Mouse (Mus musculus): ENCODE measurements around the gene Smchd1.
A peak's percentile ranks its signal among the peaks of the same experiment; 100 is the strongest.

DNA sequence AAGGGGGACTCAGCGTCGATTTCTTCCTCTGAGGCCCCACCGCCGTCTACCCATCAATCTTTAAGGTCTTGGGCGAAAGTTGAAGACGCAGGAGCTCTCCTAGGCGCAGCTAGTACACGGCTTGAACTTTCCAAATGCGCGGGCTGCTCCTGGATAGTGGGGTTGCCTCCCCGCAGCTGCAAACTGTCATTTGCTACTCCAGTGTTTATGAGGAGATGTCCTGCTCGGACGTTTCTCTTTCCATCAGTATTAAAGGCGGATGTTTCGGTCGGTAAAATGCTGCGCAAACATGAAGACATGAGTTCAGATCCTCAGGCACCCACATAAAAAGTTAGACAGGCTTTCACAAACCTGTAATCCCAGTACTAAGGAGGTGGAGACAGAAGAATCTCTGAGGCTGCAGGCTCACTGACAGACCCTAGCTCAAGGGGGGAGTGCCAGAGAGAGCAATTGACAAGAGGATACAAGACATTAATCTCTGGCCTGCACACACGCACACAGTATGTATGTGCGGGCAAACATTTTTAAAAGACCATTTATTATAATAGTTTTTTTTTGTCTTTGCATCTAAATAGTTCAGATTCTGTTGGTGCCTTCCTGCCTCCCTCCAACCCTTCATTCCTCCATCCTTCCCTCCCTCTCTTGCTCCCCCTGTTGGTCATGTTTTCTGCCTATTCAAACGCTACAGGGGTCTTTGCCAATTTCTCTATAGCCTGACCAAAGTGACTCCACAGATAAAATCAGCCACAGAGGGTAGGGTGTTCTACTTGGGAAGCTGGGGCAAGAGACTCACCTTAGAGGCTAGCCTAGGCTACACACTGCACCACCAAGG, 163.6 kb downstream of the Smchd1 start, which contains the start of gene Emilin2:
- TF ChIP-seq POLR2A (IDR thresholded peaks at IDR 0.05; ENCODE audit: borderline replicate concordance, control insufficient read depth, low read depth, low read length) (no peak), CTCF (IDR thresholded peaks at IDR 0.05; ENCODE audit: control insufficient read depth, insufficient read depth, low read length) (peak; percentile 59)
